Mouse (Mus musculus): Measurements from ENCODE around the gene Casp8.
"Not testable (repeated sequence)": the region's sequence is repeated elsewhere in the genome, so short reads cannot be mapped to it uniquely, and the experiment has no call there.

Gene Casp8

GRCm38 (mm10) chr1:58797370-58797769, 2.2 kb downstream of the Casp8 start:
- in situ Hi-C loops (cut with MboI; ENCODE audit: low sequenced_read_pairs) = no loop called here

GRCm38 (mm10) chr1:58798911-58799310, 3.7 kb downstream of the Casp8 start:
- in situ Hi-C loops (cut with MboI; ENCODE audit: low sequenced_read_pairs) = no loop called here

- in situ Hi-C loops (cut with MboI; ENCODE audit: low sequenced_read_pairs) = not testable (repeated sequence)
Measured at GRCm38 (mm10) chr1:58800644-58801043, 5.5 kb downstream of the Casp8 start.

GRCm38 (mm10) chr1:58801558-58802285, 6.5 kb downstream of the Casp8 start:
- in situ Hi-C loops (cut with MboI; ENCODE audit: low sequenced_read_pairs) = no loop called here

GRCm38 (mm10) chr1:58802322-58803273, 7.4 kb downstream of the Casp8 start:
- in situ Hi-C loops (cut with MboI; ENCODE audit: low sequenced_read_pairs) = no loop called here

- in situ Hi-C loops (cut with MboI; ENCODE audit: low sequenced_read_pairs) = no loop called here
Measured at GRCm38 (mm10) chr1:58803531-58803930, 8.4 kb downstream of the Casp8 start.

GRCm38 (mm10) chr1:58806651-58807050, 11.5 kb downstream of the Casp8 start:
- in situ Hi-C loops (cut with MboI; ENCODE audit: low sequenced_read_pairs) = no loop called here

- in situ Hi-C loops (cut with MboI; ENCODE audit: low sequenced_read_pairs) = no loop called here
Measured at GRCm38 (mm10) chr1:58826319-58826718, 31.1 kb downstream of the Casp8 start.

- in situ Hi-C loops (cut with MboI; ENCODE audit: low sequenced_read_pairs) = no loop called here
Measured at GRCm38 (mm10) chr1:58830741-58831140, 35.6 kb downstream of the Casp8 start.

GRCm38 (mm10) chr1:58832198-58832597, 37.0 kb downstream of the Casp8 start:
- in situ Hi-C loops (cut with MboI; ENCODE audit: low sequenced_read_pairs) = no loop called here

GRCm38 (mm10) chr1:58856811-58857210, 61.6 kb downstream of the Casp8 start:
- in situ Hi-C loops (cut with MboI; ENCODE audit: low sequenced_read_pairs) = not testable (repeated sequence)

- in situ Hi-C loops (cut with MboI; ENCODE audit: low sequenced_read_pairs) = not testable (repeated sequence)
Measured at GRCm38 (mm10) chr1:58859131-58859530, 64.0 kb downstream of the Casp8 start.

- in situ Hi-C loops (cut with MboI; ENCODE audit: low sequenced_read_pairs) = not testable (repeated sequence)
Measured at GRCm38 (mm10) chr1:58859738-58860365, 64.7 kb downstream of the Casp8 start.

- in situ Hi-C loops (cut with MboI; ENCODE audit: low sequenced_read_pairs) = not testable (repeated sequence)
Measured at GRCm38 (mm10) chr1:58860586-58860985, 65.4 kb downstream of the Casp8 start.

GRCm38 (mm10) chr1:58876500-58876899, 81.3 kb downstream of the Casp8 start:
- in situ Hi-C loops (cut with MboI; ENCODE audit: low sequenced_read_pairs) = not testable (repeated sequence)

- in situ Hi-C loops (cut with MboI; ENCODE audit: low sequenced_read_pairs) = not testable (repeated sequence)
Measured at GRCm38 (mm10) chr1:58879291-58879690, 84.1 kb downstream of the Casp8 start.

GRCm38 (mm10) chr1:58883279-58883678, 88.1 kb downstream of the Casp8 start:
- in situ Hi-C loops (cut with MboI; ENCODE audit: low sequenced_read_pairs) = not testable (repeated sequence)

- in situ Hi-C loops (cut with MboI; ENCODE audit: low sequenced_read_pairs) = no loop called here
Measured at GRCm38 (mm10) chr1:58885646-58886045, 90.5 kb downstream of the Casp8 start.

GRCm38 (mm10) chr1:58889826-58890546, 94.8 kb downstream of the Casp8 start:
- in situ Hi-C loops (cut with MboI; ENCODE audit: low sequenced_read_pairs) = no loop called here

GRCm38 (mm10) chr1:58890697-58891290, 95.6 kb downstream of the Casp8 start:
- in situ Hi-C loops (cut with MboI; ENCODE audit: low sequenced_read_pairs) = not testable (repeated sequence)
